Mouse (Mus musculus) megakaryocyte, embryonic 14.5 days (primary cell): ENCODE data around the gene Gm17428. TPM values are rescaled to one million over a fixed set of nuclear protein-coding genes. Genes with fewer than 3 reads are reported as not detected.

Experiments
- H3K27me3 ChIP-seq: replicated peaks from 2 replicates; pipeline ENCODE3; 2012; ENCODE audit warnings: inconsistent platforms
- H3K36me3 ChIP-seq: replicated peaks from 2 replicates; pipeline ENCODE3; 2012; ENCODE audit warnings: low read length, inconsistent platforms, mixed read lengths
- H3K4me1 ChIP-seq: 2 replicates; pipeline ENCODE4 v1.6.1; 2012; ENCODE audit warnings: inconsistent platforms
- H3K4me3 ChIP-seq: replicated peaks from 2 replicates; pipeline ENCODE3; 2012; ENCODE audit warnings: moderate library complexity, mild to moderate bottlenecking, inconsistent platforms
- H3K9me3 ChIP-seq: 2 replicates; pipeline ENCODE4 v1.6.1; 2012; ENCODE audit warnings: inconsistent platforms
- FLI1 ChIP-seq: IDR thresholded peaks from 2 replicates; pipeline ENCODE4 v1.6.1; 2012; ENCODE audit warnings: low read length, inconsistent platforms, mixed read lengths
- GATA1 ChIP-seq: IDR thresholded peaks from 3 replicates; pipeline ENCODE4 v1.6.1; 2012; ENCODE audit warnings: mixed read lengths, low read length, inconsistent platforms, borderline replicate concordance
- polyA plus RNA-seq: library from polyadenylated mRNA; stranded (reverse); fragments of >175 nt; gene quantifications from 2 replicates; pipeline ENCODE4 v1.2.3, GENCODE M21; 2012; ENCODE audit warnings: low replicate concordance; ENCODE audit not compliant: insufficient read depth

Gm17428 gene
- polyA plus RNA-seq: not detected in 2 replicates

DNA sequence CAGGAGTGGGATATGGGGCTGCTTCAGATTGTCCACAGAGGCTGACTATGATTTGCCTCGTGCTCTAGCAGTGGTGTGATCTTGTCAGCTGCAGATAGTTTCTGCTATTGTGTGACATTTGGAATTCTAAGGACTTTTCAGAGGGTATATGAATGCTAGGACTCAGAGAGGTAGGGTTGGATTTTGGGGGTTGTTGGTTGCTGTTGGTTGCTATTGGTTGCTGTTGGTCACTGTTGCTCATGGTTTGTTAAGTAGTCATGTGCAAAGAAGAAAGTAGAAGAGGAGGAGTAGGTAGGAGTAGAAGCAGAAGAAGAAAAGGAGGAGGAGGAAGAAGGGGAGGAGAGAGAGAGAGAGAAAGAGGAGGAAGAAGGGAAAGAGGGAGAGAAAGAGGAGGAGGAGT is at the start of gene Gm17428:
Gene Gm17428, plus strand, starts transcription at position 301 of the 400 bp plus-strand sequence.
- TF ChIP-seq FLI1 (no peak), GATA1 (no peak)
- Histone ChIP-seq H3K4me1 (peaks cover 6% of the 10 kb centered on the region), H3K9me3 (no peaks in the 10 kb centered on the region), H3K4me3 (no peak within 1 kb of the TSS), H3K27me3 (peaks cover 44% of the 10 kb centered on the region), H3K36me3 (no peaks in the 10 kb centered on the region)

DNA sequence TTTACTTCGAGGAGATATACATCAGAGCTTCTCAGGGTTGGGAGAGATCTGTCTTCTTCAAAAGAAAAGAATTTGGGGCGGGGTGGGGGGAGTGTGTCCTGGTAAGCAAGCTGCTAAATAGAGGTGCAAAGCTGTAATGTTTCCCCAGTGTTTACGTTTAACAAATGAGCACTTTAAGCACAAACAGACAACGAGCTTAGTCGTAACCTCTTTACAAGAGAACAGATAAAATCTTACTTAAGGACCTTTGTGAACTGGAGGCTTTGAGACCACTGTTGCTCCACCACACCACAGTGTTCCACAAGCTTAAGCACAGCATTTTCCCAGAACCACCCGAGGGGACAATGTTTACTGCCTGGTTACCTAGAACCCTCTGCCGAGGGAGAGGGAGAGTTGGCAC is 49.4 kb upstream of the Gm17428 start:
- Histone ChIP-seq H3K4me3 (no peak overlapping the region), H3K27me3 (peaks cover 83% of the 10 kb centered on the region)
- no peak for TF ChIP-seq GATA1
- no peak for TF ChIP-seq FLI1

DNA sequence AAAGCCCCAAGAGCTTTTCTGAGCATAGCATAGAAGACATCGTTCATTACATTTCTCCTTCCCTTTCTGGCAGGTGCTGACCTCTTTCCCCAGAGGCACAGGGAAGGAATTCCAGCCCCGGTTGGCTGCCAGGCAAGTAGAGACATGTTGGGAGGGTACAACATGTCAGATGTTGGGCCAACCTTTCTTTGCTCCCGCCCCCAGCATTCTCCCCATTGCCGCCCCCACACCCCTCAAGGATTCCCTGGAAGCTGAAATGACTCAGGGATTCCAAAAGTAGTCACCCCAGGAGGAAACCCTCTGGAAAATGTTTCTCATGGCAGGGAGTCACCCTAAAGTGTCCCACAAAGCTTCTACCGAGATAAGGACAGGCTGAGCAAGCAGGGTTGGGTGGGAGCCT is 46.9 kb upstream of the Gm17428 start:
- Histone ChIP-seq H3K36me3 (no peaks in the 10 kb centered on the region), H3K4me1 (peaks cover 58% of the 10 kb centered on the region), H3K9me3 (no peaks in the 10 kb centered on the region), H3K27me3 (peaks cover 77% of the 10 kb centered on the region), H3K4me3 (no peak overlapping the region)
- TF ChIP-seq GATA1 (no peak), FLI1 (no peak)

More for the DNA sequence above, 49.4 kb upstream of the Gm17428 start:
- H3K9me3 ChIP-seq: no peaks in the 10 kb centered on the region
- no peaks in the 10 kb centered on the region for H3K36me3 ChIP-seq
- peaks cover 57% of the 10 kb centered on the region for H3K4me1 ChIP-seq

DNA sequence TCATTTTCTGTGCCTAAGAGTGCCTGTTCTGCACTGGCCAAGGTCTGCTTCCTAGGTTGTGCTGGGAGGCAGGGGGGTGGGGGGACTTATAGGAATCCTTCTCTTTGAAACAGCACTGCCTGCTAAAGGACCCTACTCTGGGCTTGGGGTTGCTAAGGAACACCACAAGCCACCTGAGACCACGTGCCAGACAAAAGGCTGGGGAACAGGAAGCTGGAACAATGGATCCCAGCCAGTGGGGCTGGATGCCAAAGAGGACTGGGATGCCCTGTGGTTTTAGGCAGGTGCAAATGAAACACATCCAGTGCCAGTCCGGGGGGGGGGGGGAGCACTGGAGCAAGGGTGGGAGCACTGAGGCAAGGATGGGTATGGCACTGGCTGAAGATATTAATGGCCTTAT is 46.3 kb upstream of the Gm17428 start:
- no peaks in the 10 kb centered on the region for H3K9me3 ChIP-seq
- TF ChIP-seq FLI1 (no peak), GATA1 (no peak)
- H3K4me3 ChIP-seq: no peak overlapping the region
- no peaks in the 10 kb centered on the region for H3K36me3 ChIP-seq
- H3K27me3 ChIP-seq: peaks cover 77% of the 10 kb centered on the region
- H3K4me1 ChIP-seq: peaks cover 51% of the 10 kb centered on the region

DNA sequence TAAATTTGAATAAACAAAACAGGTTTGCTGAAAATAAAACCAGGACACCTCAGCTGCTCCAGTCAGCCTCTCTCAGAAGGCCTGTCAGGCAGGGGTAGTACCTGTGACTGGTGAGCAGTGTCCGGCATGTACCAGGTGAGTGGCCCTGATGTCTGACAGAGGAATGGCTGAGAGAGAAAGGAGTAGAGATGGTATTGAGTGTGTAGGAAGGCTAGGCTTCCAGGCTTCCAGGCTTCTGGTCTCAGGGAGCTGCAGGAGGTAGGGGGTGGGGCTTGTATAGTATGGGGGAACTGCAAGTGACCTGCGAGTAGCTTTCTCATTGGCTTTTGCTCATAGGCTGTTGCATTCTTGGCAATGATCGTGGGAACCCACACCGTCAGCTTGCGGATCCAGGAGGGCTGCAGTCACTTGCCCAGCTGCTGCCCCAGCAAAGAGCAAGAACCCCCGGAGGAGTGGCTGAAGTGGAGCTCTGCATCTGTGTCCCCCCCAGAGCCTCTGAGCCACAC is 44.0 kb upstream of the Gm17428 start, which contains the start of gene Il25:
Gene Il25, plus strand, starts transcription at position 51 of the 506 bp plus-strand sequence.
- H3K4me3 ChIP-seq: no peak within 1 kb of the TSS
- H3K36me3 ChIP-seq: no peaks in the 10 kb centered on the region
- H3K4me1 ChIP-seq: peaks cover 46% of the 10 kb centered on the region
- peaks cover 75% of the 10 kb centered on the region for H3K27me3 ChIP-seq
- no peaks in the 10 kb centered on the region for H3K9me3 ChIP-seq
- TF ChIP-seq FLI1 (no peak), GATA1 (no peak)

DNA sequence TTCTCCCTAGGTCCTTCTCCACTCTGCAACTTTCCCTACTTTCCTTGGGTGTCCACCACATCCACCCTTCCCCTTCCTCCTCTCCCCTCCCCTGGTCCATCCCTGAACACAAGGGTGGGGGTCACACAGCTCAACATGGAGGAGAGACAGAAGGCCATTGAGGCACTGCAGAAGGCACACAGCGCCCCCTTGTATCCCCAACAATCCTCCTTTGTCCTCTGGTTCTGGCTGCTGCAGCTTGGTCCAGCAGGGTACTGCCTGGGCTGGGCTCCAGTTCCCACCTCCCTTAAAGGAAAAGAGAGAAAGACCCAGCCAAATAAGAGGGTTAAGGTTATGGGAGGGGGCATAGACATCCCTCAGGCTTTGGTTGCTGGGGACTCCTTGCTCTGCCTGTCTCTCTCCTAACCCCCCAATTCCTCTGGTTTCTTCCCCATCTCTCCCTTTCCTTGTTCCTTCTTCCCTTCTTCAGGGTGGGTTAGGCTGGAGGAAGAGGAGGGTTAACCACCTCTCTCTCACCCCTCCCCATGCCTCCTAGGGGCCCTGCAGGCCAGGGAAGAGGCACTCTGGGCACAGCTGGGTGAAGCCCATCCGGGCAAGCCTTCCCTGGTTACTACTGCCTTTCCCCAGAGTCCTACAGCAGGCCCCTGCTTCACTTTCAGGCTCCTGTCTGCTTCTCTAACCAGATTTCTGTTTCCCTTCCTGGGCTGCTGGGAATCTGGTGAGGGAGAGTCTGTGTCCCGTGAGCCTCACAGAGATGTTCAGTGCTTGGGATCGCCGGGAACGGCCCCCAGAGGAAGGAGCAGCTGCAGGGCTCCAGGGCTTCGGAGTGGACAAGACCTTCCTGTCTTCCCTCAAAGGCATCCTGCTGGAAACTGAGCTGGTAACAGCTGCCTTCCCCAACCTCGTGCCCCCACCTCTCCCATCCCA is 40.6 kb upstream of the Gm17428 start, which contains the start of gene Cmtm5:
Gene Cmtm5, plus strand, starts transcription at position 358 of the 927 bp plus-strand sequence.
- no peaks in the 10 kb centered on the region for H3K36me3 ChIP-seq
- no peaks in the 10 kb centered on the region for H3K9me3 ChIP-seq
- peaks cover 30% of the 10 kb centered on the region for H3K4me1 ChIP-seq
- peaks cover 82% of the 10 kb centered on the region for H3K27me3 ChIP-seq
- TF ChIP-seq FLI1 (no peak), GATA1 (no peak)
- no peak within 1 kb of the TSS for H3K4me3 ChIP-seq

DNA sequence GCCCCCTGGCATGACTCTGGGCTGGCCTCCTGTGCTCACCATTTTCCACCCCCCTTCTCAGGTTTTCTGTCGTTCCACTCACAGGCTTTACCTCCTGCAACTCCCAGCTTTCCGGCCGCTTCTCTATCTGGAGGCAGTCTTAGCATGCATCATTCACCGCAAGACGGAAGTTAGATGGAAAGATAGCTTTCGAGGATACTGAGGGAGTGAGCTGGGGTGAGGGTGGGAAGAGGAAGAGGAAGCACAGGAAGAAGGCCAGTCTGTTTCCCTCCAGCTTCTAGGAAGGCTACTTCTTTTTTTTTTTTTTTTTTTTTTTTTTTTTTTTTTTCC is 39.9 kb upstream of the Gm17428 start:
- Histone ChIP-seq H3K4me1 (peaks cover 30% of the 10 kb centered on the region), H3K9me3 (no peaks in the 10 kb centered on the region), H3K36me3 (no peaks in the 10 kb centered on the region), H3K27me3 (peaks cover 82% of the 10 kb centered on the region), H3K4me3 (no peak overlapping the region)
- TF ChIP-seq FLI1: no peak
- no peak for TF ChIP-seq GATA1

DNA sequence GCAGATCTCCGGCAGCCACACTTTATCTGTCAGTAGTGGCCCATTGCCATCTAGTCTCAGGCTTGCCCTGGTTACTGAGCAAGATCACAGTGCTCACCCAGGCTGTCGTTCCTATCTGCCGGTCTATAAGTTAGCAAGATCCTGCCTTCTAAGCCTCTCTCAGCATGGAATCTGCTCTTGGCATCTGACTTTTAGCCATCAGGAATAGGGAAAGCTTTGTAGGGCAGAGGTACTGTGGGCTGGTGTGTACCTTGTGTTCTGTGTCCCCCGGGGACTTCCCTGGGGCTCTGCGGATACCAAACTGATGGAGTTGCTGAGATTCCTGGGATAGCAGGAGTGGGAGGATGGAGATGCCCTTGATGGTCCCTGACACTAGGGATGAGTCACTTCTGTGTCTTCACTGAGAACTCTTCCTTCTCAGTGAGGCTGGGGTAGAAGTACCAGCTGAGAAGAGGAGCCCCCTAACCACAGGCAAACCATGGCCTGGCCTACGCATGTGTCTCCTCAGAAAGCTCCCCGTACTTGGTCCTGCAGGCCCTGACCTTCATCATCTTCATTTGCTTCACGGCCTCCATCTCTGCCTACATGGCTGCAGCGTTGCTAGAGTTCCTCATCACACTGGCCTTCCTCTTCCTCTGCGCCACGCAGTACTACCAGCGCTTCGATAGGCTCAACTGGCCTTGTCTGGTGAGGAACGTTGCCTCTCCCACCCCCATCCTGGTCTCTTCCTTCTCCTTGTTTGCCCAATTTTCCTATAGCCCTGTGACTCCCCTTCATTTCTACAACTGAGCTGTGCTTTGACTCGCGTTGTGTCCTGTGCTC is 39.2 kb upstream of the Gm17428 start:
- no peak overlapping the region for H3K4me3 ChIP-seq
- no peaks in the 10 kb centered on the region for H3K36me3 ChIP-seq
- H3K9me3 ChIP-seq: no peaks in the 10 kb centered on the region
- peaks cover 29% of the 10 kb centered on the region for H3K4me1 ChIP-seq
- TF ChIP-seq GATA1 (no peak), FLI1 (no peak)
- H3K27me3 ChIP-seq: peaks cover 82% of the 10 kb centered on the region

DNA sequence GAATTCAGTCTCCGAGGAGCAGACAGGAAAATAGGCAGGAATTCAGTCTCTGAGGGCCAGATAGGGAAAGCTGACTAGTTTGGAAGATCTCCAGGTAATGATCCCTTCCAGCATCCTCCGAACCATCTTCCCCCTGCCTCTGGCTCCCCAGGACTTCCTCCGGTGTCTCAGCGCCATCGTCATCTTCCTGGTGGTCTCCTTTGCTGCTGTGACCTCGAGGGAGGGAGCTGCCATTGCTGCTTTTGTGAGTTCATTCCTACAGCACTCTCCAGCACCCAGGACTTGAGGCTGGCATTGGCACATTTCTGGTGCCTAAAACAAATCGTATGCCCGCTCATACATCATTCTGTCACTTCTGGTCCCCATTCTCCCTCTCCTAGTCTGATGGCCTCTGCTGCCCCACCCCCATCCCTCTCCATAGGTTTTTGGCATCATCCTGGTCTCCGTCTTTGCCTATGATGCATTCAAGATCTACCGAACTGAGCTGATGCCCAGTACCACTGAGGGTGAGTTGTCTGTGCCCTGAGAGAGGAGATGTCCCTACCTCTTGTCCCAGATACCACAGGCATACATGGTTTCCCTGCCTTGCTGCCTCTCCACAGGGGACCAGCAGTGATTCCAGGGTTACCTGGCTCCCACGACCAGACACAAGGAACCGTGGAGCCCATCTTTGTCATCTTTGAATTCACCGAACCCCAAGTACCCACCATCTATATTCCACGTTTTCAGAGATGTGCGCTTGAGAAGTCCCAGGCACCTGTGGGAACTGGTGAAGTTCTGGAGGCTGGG is 38.1 kb upstream of the Gm17428 start:
- Histone ChIP-seq H3K27me3 (peaks cover 85% of the 10 kb centered on the region), H3K36me3 (no peaks in the 10 kb centered on the region), H3K4me1 (peaks cover 24% of the 10 kb centered on the region), H3K9me3 (no peaks in the 10 kb centered on the region), H3K4me3 (no peak overlapping the region)
- TF ChIP-seq FLI1: no peak
- no peak for TF ChIP-seq GATA1
